Mouse (Mus musculus) lung, adult 2 months (tissue): ENCODE measurements at regions not wholly inside any gene's neighbourhood (a gene's known extent, or its start where the extent isn't known, plus 50 kb on each side); places are given as distances from the start of the nearest gene placed in this dataset.

Experiments used
- DNase-seq: peaks from one replicate; pipeline ENCODE4 v3.0.0; 2022
- H3K4me1 ChIP-seq: fragments of 200-500 bp; 2 replicates; pipeline ENCODE4 v1.6.1; 2011; ENCODE audit warnings: low read length; ENCODE audit not compliant: control insufficient read depth, insufficient read depth
- H3K4me3 ChIP-seq: fragments of 200-500 bp; replicated peaks from 2 replicates; pipeline ENCODE3; 2011; ENCODE audit warnings: low read depth, mild to moderate bottlenecking, control low read depth, low read length; ENCODE audit errors: extremely low read depth
- CTCF ChIP-seq: fragments of 200-500 bp; IDR thresholded peaks from 2 replicates; pipeline ENCODE4 v1.5.1; 2011; ENCODE audit warnings: mild to moderate bottlenecking, low read length, control low read depth; ENCODE audit not compliant: insufficient read depth
- POLR2A ChIP-seq: fragments of 200-500 bp; IDR thresholded peaks from 2 replicates; pipeline ENCODE4 v1.6.1; 2011; ENCODE audit warnings: low read depth, mild to moderate bottlenecking, control low read depth, low read length, borderline replicate concordance; ENCODE audit errors: extremely low read depth
- WGBS: fragments of 180-500 bp; shearing (Covaris S2); methylation state at CpG from one replicate; pipeline ENCODE4 v1.1.7; 2018; 5-methylcytosine and 5-hydroxymethylcytosine counted together

DNA sequence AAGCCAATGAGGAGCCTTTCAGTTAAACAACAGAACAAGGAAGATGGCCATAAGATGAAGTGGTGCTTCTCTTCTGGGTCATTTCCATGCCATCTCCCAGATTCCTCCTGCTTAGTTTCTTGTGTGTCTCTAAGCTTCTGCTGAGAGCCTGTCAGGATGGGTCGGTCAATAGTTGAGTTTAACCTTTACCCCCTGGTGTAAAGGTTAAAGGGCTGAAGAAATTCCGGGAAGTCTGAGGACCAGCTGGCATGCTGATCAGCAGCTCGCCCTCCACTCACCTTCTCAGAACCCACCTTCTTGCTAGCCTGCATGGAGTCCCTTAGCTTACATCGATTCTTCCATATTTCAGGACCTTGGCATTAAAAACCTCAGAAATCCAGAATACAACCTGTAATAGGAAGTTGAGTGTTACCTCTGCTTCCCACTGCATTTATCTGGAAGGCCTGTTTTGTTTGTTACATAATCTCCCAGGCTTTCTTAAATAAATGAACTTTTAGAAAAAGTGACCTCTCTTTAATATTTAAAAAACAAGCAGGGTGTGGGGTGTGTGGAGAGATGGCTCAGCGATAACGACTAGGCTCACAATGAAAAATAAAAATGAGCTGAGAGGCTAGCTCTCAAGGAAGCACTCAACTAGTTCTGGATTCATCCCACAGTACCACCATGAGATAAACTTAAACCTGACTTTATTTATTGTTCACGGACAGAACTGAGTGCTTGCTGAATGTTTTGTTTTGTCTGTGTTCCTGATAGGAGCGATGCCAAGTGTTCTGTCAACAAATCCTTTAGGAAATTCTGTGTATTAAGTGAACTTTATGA is 225.9 kb upstream of the Arrdc4 start:
- no peak for TF ChIP-seq POLR2A
- TF ChIP-seq CTCF = no peak

DNA sequence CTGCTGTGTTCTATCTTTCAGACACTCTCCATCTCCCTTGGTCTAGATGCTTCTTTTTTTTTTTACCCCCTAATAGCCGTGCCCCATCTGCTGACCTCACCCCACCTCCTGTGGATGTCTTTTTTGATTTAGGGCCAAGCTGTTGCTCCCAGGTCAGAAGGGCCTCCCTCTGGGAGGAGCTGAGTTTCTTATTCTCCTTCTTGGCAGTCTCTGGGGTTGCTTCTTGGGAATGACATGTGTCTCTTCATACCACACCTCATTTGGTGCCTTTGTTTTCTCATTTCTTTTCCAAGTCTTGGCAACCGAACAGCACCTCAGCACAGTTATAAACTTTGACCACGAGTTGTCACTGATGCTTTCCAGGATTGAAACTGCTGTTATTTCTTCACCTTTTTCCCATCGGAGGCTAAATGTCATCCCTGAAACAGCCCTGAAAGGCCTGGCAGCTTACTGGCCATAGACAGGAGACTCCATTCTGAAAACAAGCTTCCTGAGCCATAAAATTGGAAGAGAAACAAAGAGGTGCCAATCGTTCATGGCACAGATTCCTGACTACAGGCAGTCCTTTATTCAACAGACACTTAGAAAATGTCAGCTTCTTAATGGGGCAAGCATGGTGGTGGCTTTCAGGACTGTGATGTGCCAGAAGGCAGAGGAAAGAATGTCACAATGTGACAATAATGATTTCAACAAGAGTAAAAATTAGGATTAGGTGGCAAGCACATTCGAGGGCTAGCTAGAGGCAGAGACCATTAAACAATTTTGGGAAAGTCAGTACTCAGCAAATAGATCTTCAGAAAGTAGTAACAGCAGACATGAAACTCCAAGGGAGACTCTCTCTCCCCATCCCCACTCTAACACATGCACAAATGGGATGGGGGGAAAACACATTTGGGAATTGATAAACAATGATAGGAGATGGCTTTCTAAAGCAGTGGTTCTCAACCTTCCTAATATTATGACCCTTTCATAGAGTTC is 197.1 kb upstream of the Arrdc4 start:
- peak; percentile 9 for DNase-seq
- Histone ChIP-seq H3K4me3 (no peak overlapping the region), H3K4me1 (no peaks in the 10 kb centered on the region; the same call in 1 of the 2 replicates)
- no peak for TF ChIP-seq CTCF
- no peak for TF ChIP-seq POLR2A
- WGBS = 41% methylated on average over 6 of the region's 6 CpGs

More for the DNA sequence above, 225.9 kb upstream of the Arrdc4 start:
- DNase-seq = no peak
- Histone ChIP-seq H3K4me3 (no peak overlapping the region), H3K4me1 (no peaks in the 10 kb centered on the region)
- 63% methylated on average over 8 of the region's 8 CpGs for WGBS

- H3K4me1 ChIP-seq = no peaks in the 10 kb centered on the region
- TF ChIP-seq CTCF = no peak
- no peak for TF ChIP-seq POLR2A
- H3K4me3 ChIP-seq = no peak overlapping the region
- no peak for DNase-seq
- 67% methylated on average over 14 of the region's 14 CpGs for whole genome bisulfite sequencing
These were observed 181.7 kb upstream of the Arrdc4 start for GRCm38 (mm10) chr7:68930627-68931334.

GRCm38 (mm10) chr7:68929669-68930068 is 180.6 kb upstream of the Arrdc4 start:
- DNase-seq = no peak
- H3K4me3 ChIP-seq = no peak overlapping the region
- 71% methylated on average over 4 of the region's 4 CpGs for WGBS
- H3K4me1 ChIP-seq = no peaks in the 10 kb centered on the region
- TF ChIP-seq CTCF (no peak), POLR2A (no peak)

DNA sequence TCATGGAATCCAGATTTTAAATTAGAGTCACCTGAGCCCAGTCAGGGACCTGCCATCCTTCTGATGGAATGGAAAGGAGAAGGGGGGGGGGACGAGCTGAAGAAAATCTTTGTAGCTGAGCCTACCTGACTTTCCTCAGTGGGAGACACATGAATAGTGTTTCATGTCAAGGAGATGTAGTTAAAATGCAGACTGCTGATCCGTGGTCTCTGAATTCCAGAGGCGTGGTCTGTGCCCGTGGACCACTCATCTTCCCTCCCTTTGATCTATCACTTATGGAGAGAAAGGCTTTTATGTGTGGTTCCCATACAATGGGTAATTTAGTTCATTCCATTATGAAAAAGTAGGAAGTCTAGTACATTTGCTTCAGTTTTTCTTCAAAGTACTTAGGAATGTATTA is 176.6 kb upstream of the Arrdc4 start:
- whole genome bisulfite sequencing = 71% methylated on average over 4 of the region's 4 CpGs

GRCm38 (mm10) chr7:68918632-68919435 is 169.8 kb upstream of the Arrdc4 start:
- H3K4me1 ChIP-seq = no peaks in the 10 kb centered on the region
- WGBS = 87% methylated on average over 9 of the region's 9 CpGs
- H3K4me3 ChIP-seq = no peak overlapping the region
- TF ChIP-seq CTCF = no peak
- no peak for TF ChIP-seq POLR2A
- no peak for DNase-seq

More for the DNA sequence above, 176.6 kb upstream of the Arrdc4 start:
- TF ChIP-seq POLR2A (no peak), CTCF (no peak)
- Histone ChIP-seq H3K4me3 (no peak overlapping the region), H3K4me1 (no peaks in the 10 kb centered on the region)
- no peak for DNase-seq

DNA sequence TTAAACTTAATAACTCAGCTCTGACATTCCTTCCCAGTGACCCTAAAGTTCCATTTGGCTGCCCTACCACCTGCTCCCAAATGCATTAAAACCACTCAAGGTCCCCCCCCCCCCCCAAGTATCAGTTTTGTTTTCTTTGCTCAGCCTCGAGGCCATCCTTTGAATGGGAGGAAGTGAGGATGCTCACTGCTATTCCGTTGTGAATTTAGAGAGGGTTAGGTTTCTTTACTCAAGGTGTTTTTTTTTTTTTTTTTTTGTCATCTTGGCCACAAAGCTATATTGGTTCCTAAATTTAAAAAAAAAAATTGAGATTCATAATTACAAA is 168.8 kb upstream of the Arrdc4 start:
- 4% methylated on average over 2 of the region's 2 CpGs for WGBS
- TF ChIP-seq CTCF = no peak
- TF ChIP-seq POLR2A = no peak
- Histone ChIP-seq H3K4me3 (no peak overlapping the region), H3K4me1 (no peaks in the 10 kb centered on the region)
- no peak for DNase-seq

GRCm38 (mm10) chr7:68917137-68917875 is 168.3 kb upstream of the Arrdc4 start:
- WGBS = 10% methylated on average over 21 of the region's 21 CpGs
- no peak for TF ChIP-seq POLR2A
- no peak overlapping the region for H3K4me3 ChIP-seq
- peak; percentile 17 for DNase-seq
- no peaks in the 10 kb centered on the region for H3K4me1 ChIP-seq

DNA sequence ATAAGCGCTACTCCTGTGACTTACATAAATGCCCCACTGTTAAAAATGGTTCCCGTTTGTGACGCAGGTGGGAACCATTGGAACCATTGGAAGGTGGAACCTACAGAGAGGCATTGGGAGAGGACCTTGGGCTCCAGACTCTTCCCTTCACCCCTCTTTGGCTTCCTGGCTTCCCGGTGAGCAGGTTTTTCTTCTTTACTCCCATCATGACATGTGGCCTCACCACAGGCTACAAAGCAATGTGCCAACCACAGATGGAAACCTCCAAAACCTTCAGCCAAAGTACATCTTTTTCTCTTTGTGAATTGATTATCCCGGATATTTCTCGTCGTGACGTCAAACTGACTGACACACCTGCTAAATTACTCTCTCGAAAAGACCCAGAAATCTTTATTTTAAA is 166.9 kb upstream of the Arrdc4 start:
- DNase-seq = no peak
- Histone ChIP-seq H3K4me3 (no peak overlapping the region), H3K4me1 (no peaks in the 10 kb centered on the region)
- 89% methylated on average over 9 of the region's 9 CpGs for WGBS
- TF ChIP-seq POLR2A = no peak
- TF ChIP-seq CTCF = no peak
